Mouse (Mus musculus) erythroblast, embryonic 14.5 days (primary cell): ENCODE measurements around the gene Prkar1a.

ENCODE experiments used
- GATA1 ChIP-seq: IDR thresholded peaks from 2 replicates; pipeline ENCODE4 v1.6.1; 2012; ENCODE audit warnings: low read length, inconsistent platforms, mixed read lengths
- TAL1 ChIP-seq: IDR thresholded peaks from 3 replicates; pipeline ENCODE4 v1.6.1; 2012; ENCODE audit warnings: low read length, inconsistent platforms, mixed read lengths

DNA sequence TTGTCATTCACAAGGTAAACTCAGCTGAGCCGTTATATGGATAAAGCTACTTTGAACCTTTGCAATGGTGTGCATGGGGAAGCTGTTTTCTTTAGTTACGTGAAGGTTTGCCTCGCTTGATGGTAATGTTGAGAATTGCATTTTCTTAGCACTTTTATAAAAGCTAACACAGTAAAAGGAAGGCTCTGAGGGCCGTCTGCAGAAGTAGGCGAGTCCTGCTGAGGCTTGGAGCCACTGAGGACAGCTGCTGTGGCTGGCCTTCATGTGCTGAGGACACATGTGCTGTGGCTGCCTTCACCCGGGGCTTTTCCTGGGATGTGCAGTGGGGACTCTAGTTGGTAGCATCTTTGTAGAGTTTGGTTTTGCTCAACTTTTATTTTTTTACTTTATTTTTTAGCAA lies 16.2 kb downstream of the Prkar1a start:
- no peak for TF ChIP-seq GATA1
- no peak for TF ChIP-seq TAL1
